Mouse (Mus musculus) ES-E14 (cell line): ENCODE measurements around the gene Mypop. TPM values are rescaled to one million over a fixed set of nuclear protein-coding genes. Genes with fewer than 3 reads are reported as not detected.

Experiments used
- DNase-seq: peaks from one replicate; pipeline ENCODE4 v3.0.0-alpha.2; 2013; ENCODE audit warnings: low read depth, low spot score
- H3K27ac ChIP-seq: 2 replicates; pipeline ENCODE4 v1.5.1; 2012; ENCODE audit warnings: low read depth, mild to moderate bottlenecking, low read length, moderate library complexity, mixed read lengths; ENCODE audit not compliant: poor library complexity, insufficient read depth, severe bottlenecking
- H3K36me3 ChIP-seq: 2 replicates; pipeline ENCODE4 v1.6.1; 2012; ENCODE audit warnings: mild to moderate bottlenecking, low read length, moderate library complexity, mixed read lengths; ENCODE audit not compliant: control insufficient read depth, poor library complexity, insufficient read depth, severe bottlenecking
- H3K4me1 ChIP-seq, 2 experiments: fragments of 150-350 bp in 1 of 2; sonication (generic) in 1 of 2; 2 replicates each; pipeline ENCODE4 v1.6.1; 2012; ENCODE audit warnings: low read length in 2 of 2, mild to moderate bottlenecking in 1 of 2, mixed read lengths in 1 of 2; ENCODE audit not compliant: control insufficient read depth in 2 of 2, insufficient read depth in 2 of 2, poor library complexity in 1 of 2
- H3K4me3 ChIP-seq, 2 experiments: fragments of 150-350 bp in 1 of 2; sonication (generic) in 1 of 2; 2 replicates each; pipeline ENCODE4 v1.5.1; 2012; ENCODE audit warnings: low read length in 2 of 2, low read depth in 1 of 2, mild to moderate bottlenecking in 1 of 2, mixed read lengths in 1 of 2; ENCODE audit not compliant: insufficient read depth in 1 of 2, poor library complexity in 1 of 2, severe bottlenecking in 1 of 2
- H3K9ac ChIP-seq: 2 replicates; pipeline ENCODE4 v1.6.1; 2012; ENCODE audit warnings: low read depth, mild to moderate bottlenecking, low read length, mixed read lengths; ENCODE audit not compliant: poor library complexity, insufficient read depth, severe bottlenecking
- H3K9me3 ChIP-seq: fragments of 150-350 bp; sonication (generic); 2 replicates; pipeline ENCODE4 v1.6.1; 2012; ENCODE audit warnings: low read depth, mild to moderate bottlenecking, low read length; ENCODE audit not compliant: control insufficient read depth, insufficient read depth
- CHD2 ChIP-seq: IDR thresholded peaks from 2 replicates; pipeline ENCODE4 v1.6.1; 2014; ENCODE audit warnings: mild to moderate bottlenecking, low read depth, low read length, inconsistent platforms
- HCFC1 ChIP-seq: IDR thresholded peaks from 2 replicates; pipeline ENCODE4 v1.6.1; 2012; ENCODE audit warnings: low read length, inconsistent platforms, borderline replicate concordance; ENCODE audit not compliant: insufficient read depth
- MAFK ChIP-seq: IDR thresholded peaks from 2 replicates; pipeline ENCODE4 v1.6.1; 2014; ENCODE audit warnings: mild to moderate bottlenecking, low read depth, low read length, inconsistent platforms; ENCODE audit not compliant: insufficient read depth
- ZC3H11A ChIP-seq: IDR thresholded peaks from 2 replicates; pipeline ENCODE4 v1.6.1; 2012; ENCODE audit warnings: low read depth, mild to moderate bottlenecking, inconsistent platforms, low read length, borderline replicate concordance
- ZNF384 ChIP-seq: IDR thresholded peaks from 2 replicates; pipeline ENCODE4 v1.6.1; 2012; ENCODE audit warnings: low read depth, low read length, inconsistent platforms
- in situ Hi-C, 2 experiments: fragments of 600-800 bp; cut with MboI; formaldehyde crosslinking; loops; one replicate each; pipeline ENCODE4 v1.15.1; 2025; ENCODE audit warnings: low sequenced_read_pairs in 2 of 2, inconsistent platforms in 1 of 2; ENCODE audit not compliant: unreplicated experiment in 2 of 2
- total RNA-seq: library from RNA; depleted of rRNA; stranded (reverse); fragments of 300-350 nt; gene quantifications from 2 replicates; pipeline ENCODE4 v1.2.3, GENCODE M21; 2012

The Mypop gene
- total RNA-seq, 1 experiment: 3.1 TPM

DNA sequence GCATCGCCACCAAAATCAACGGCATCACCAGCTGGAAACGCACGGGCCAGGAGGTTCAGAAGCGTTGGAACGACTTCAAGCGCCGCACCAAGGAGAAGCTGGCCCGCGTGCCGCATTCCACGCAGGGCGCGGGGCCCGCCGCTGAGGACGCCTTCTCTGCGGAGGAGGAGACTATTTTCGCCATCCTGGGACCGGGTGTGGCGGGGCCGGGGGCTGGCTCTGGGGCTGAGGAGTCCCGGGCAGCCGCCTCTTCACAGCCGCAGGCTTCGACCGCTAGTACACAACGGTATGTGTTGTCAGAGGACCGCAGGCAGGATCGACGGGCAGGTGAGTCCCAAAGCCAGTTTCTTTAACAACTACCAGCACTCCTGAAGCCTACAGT, 1.2 kb downstream of the Mypop start:
- H3K9ac ChIP-seq: peak overlapping the region; percentile 44
- in situ Hi-C loops: no loop called here
- H3K9me3 ChIP-seq: no peaks in the 10 kb centered on the region
- H3K4me3 ChIP-seq: peak overlapping the region; percentile 59 to 70
- no peak for DNase-seq
- no peaks in the 10 kb centered on the region for H3K36me3 ChIP-seq
- peaks cover 0 to 3% of the 10 kb centered on the region in 2 experiments; a peak in 1 of 4 replicates for H3K4me1 ChIP-seq
- TF ChIP-seq ZNF384 (no peak), HCFC1 (no peak), MAFK (no peak), ZC3H11A (no peak), CHD2 (no peak)
- H3K27ac ChIP-seq: no peak overlapping the region

DNA sequence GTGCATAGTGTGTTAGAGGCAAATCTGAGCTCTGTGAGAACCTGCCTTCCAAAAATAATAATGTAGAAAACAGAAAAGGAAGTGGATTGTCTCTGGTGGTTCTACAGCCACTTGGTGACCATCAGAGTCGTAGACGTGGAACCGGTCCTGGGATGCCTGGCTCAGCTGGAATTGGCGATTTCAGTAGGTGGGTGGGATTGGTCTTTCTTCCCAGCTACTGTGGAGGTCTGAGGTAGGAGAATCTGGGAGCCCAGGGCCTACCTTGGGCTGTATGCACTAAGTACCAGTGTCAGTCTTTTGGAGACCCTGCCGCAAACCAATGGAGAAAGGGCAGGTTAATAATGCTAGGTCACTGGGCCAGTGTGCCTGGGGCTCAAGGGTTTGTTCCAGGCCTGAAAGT, 2.0 kb downstream of the Mypop start:
- Histone ChIP-seq H3K36me3 (no peaks in the 10 kb centered on the region; the same call in 1 of the 2 replicates), H3K9me3 (no peaks in the 10 kb centered on the region), H3K27ac (no peak overlapping the region), H3K4me1 (peaks cover 0 to 3% of the 10 kb centered on the region in 2 experiments; a peak in 1 of 4 replicates), H3K9ac (no peak overlapping the region), H3K4me3 (no peak overlapping the region)
- DNase-seq: no peak
- in situ Hi-C loops: no loop called here
- no peak for TF ChIP-seq CHD2
- no peak for TF ChIP-seq MAFK
- TF ChIP-seq ZC3H11A: no peak
- no peak for TF ChIP-seq ZNF384
- no peak for TF ChIP-seq HCFC1

DNA sequence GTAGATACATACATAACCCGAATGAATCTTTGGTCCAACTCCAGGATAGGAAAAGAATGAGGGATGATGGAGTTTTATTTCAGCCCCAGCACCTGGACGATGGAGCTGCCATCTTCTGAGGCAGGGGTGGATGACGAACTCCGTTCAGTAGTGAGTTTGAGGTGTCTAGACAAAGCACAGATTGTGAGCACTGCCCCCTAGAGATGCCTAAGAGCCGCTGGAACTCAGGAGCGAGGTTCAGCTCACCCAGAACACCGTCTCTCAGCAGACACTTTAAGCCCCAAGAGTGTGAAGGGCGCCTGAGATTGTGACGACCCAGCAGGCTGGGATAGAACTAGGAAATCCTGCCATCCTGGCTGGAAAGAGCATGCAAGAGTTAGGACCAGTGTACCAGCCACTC, 7.8 kb downstream of the Mypop start:
- H3K9ac ChIP-seq: no peak overlapping the region
- H3K36me3 ChIP-seq: no peaks in the 10 kb centered on the region; the same call in 1 of the 2 replicates
- DNase-seq: no peak
- H3K4me3 ChIP-seq: no peak overlapping the region
- TF ChIP-seq ZC3H11A (no peak), MAFK (no peak), CHD2 (no peak), ZNF384 (no peak)
- no peaks in the 10 kb centered on the region for H3K9me3 ChIP-seq
- no peak overlapping the region for H3K27ac ChIP-seq
- in situ Hi-C loops: no loop called here
- peaks cover 0 to 8% of the 10 kb centered on the region in 2 experiments; a peak in 2 of 4 replicates for H3K4me1 ChIP-seq

DNA sequence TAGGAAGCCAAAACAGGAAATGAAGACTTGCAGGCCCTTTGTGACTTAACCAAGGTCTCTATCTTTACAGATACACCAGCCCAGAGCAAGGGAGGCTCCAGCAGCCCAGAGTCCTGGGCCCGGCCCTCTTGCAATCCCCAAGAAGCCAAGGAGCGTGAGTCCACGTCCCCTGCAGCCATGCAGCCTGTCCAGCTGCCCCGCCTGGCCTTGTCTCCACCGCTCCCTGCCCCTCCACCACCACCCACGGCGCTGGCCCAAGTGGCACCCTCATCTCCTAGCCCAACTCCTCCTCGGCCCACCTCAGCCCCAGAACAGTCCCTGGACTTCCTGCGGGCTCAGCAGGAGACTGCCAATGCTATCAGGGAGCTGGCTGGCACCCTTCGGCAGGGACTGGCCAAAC, 9.4 kb downstream of the Mypop start:
- Histone ChIP-seq H3K9ac (peak overlapping the region; percentile 70), H3K9me3 (no peaks in the 10 kb centered on the region), H3K27ac (no peak overlapping the region), H3K4me1 (peaks cover 3 to 8% of the 10 kb centered on the region in 2 experiments; a peak in 2 of 4 replicates), H3K36me3 (peaks cover 4% of the 10 kb centered on the region; the same call in 1 of the 2 replicates), H3K4me3 (peak overlapping the region; percentile 66 to 75; a peak in 3 of 4 replicates)
- TF ChIP-seq MAFK (no peak), HCFC1 (no peak), ZC3H11A (no peak), ZNF384 (no peak), CHD2 (no peak)
- no peak for DNase-seq
- in situ Hi-C loops: no loop called here

DNA sequence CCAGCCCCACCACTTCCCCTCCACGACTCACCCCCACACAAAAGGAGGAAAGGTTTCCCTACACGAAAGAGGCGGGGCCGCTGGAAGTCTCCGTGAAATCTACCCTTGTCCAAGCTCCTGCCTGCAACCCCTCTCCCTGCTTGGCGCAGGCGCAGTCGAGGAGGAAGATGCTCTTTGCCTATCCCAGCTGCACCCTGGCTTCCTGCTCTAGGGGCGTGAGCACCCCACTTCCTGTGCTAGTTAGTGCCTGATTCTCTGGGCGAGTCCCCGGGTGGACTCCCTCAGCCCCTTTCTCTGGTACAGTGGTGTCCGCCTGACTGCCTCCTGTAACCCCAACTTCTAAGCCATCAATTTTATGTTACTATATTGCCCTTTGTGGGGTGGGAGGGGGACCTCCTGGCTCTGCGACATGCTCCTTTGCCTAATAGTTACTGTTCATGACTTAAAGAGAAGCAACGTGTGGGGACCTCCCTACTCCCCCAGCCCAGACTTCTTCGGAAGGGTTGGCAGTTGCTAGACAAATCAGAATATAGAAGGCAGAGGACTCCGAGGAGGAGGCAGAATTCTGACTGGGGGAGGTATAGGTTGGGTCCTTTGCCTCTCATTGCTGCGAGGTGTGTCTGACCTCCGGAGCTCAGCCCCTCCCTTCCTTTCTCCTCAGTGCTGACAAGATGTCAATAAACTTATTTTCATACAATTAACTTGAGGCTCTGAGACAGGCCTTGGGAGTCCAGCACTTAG, 10.2 kb downstream of the Mypop start:
- peak overlapping the region; percentile 64 for H3K9ac ChIP-seq
- peaks cover 3 to 12% of the 10 kb centered on the region in 2 experiments; a peak in 2 of 4 replicates for H3K4me1 ChIP-seq
- TF ChIP-seq CHD2 (no peak), ZNF384 (no peak), MAFK (no peak), HCFC1 (no peak), ZC3H11A (no peak)
- no peaks in the 10 kb centered on the region for H3K9me3 ChIP-seq
- peaks cover 11% of the 10 kb centered on the region for H3K36me3 ChIP-seq
- peak; percentile 57 for DNase-seq
- peak overlapping the region; percentile 66 to 75 for H3K4me3 ChIP-seq
- peak overlapping the region; percentile 49; the same call in 1 of the 2 replicates for H3K27ac ChIP-seq
- in situ Hi-C loops: no loop called here
